Mouse (Mus musculus) frontal cortex, postnatal 25 days (tissue): Measurements from ENCODE around the gene Pik3ip1.

ENCODE experiments used
- DNase-seq, 2 experiments: peaks; one replicate each; pipeline ENCODE4 v3.0.0; 2022; ENCODE audit warnings: low spot score in 2 of 2

Gene Pik3ip1

GRCm38 (mm10) chr11:3302792-3303191, 27.4 kb upstream of the Pik3ip1 start:
- DNase-seq, result no peak

GRCm38 (mm10) chr11:3305821-3306220, 24.4 kb upstream of the Pik3ip1 start:
- DNase-seq, result no peak

GRCm38 (mm10) chr11:3307875-3308274, 22.3 kb upstream of the Pik3ip1 start:
- DNase-seq, result no peak

- DNase-seq, result no peak
These were observed 20.3 kb upstream of the Pik3ip1 start for GRCm38 (mm10) chr11:3309884-3310283.

GRCm38 (mm10) chr11:3310789-3311585, 19.2 kb upstream of the Pik3ip1 start:
- DNase-seq, result no peak

GRCm38 (mm10) chr11:3311586-3312347, 18.4 kb upstream of the Pik3ip1 start:
- DNase-seq, result no peak

GRCm38 (mm10) chr11:3313294-3313693, 16.9 kb upstream of the Pik3ip1 start:
- no peak for DNase-seq

- DNase-seq, result peak in 1 of 2 experiments; percentile 49
These were observed 16.1 kb upstream of the Pik3ip1 start for GRCm38 (mm10) chr11:3314148-3314547.

GRCm38 (mm10) chr11:3318286-3318685, 11.9 kb upstream of the Pik3ip1 start:
- no peak for DNase-seq

GRCm38 (mm10) chr11:3328271-3328670, 1.9 kb upstream of the Pik3ip1 start:
- DNase-seq, result no peak

- no peak for DNase-seq
These were observed 1.1 kb upstream of the Pik3ip1 start for GRCm38 (mm10) chr11:3328806-3329775.

GRCm38 (mm10) chr11:3330566-3330965, 365 bp downstream of the Pik3ip1 start:
- DNase-seq, result peak; percentile 74 to 76

- DNase-seq, result no peak
These were observed 970 bp downstream of the Pik3ip1 start for GRCm38 (mm10) chr11:3330991-3331750.

- DNase-seq, result peak; percentile 75 to 87
These were observed 1.8 kb downstream of the Pik3ip1 start for GRCm38 (mm10) chr11:3331756-3332642.

GRCm38 (mm10) chr11:3333111-3333695, 3.0 kb downstream of the Pik3ip1 start:
- DNase-seq, result no peak

GRCm38 (mm10) chr11:3334141-3334710, 4.0 kb downstream of the Pik3ip1 start:
- no peak for DNase-seq

GRCm38 (mm10) chr11:3334711-3335316, 4.6 kb downstream of the Pik3ip1 start:
- DNase-seq, result no peak

GRCm38 (mm10) chr11:3335651-3336216, 5.5 kb downstream of the Pik3ip1 start:
- DNase-seq, result no peak
